Mouse (Mus musculus) bone marrow, adult 2 months (tissue): Measurements from ENCODE around the gene Zic4.

Source experiments
- CTCF ChIP-seq: fragments of 200-500 bp; IDR thresholded peaks from 2 replicates; pipeline ENCODE4 v1.5.1; 2011; ENCODE audit warnings: low read length, control low read depth; ENCODE audit not compliant: control insufficient read depth, insufficient read depth
- POLR2A ChIP-seq: fragments of 200-500 bp; IDR thresholded peaks from 2 replicates; pipeline ENCODE4 v1.6.1; 2011; ENCODE audit warnings: low read depth, mild to moderate bottlenecking, control low read depth, low read length, borderline replicate concordance; ENCODE audit not compliant: control insufficient read depth

- no peak for TF ChIP-seq CTCF
- TF ChIP-seq POLR2A: no peak
Observed at GRCm38 (mm10) chr9:91382471-91383255, 20.4 kb downstream of the Zic4 start.
